Mouse (Mus musculus) CH12.LX (cell line): ENCODE data around the gene Ccdc15.

ENCODE experiments used
- CTCF ChIP-seq, 2 experiments: IDR thresholded peaks in 1 of 2; conservative IDR thresholded peaks in 1 of 2; 2 replicates each; pipeline ENCODE4 v1.5.1; 2011 to 2012; ENCODE audit warnings: low read depth in 2 of 2, low read length in 2 of 2, improper control_type of control experiment in 1 of 2, inconsistent platforms in 1 of 2, mild to moderate bottlenecking in 1 of 2, moderate library complexity in 1 of 2
- POLR2A ChIP-seq: IDR thresholded peaks from 2 replicates; pipeline ENCODE4 v1.6.1; 2011; ENCODE audit warnings: low read depth, mild to moderate bottlenecking, improper control_type of control experiment, low read length

GRCm38 (mm10) chr9:37371232-37371801 lies 23.1 kb upstream of the Ccdc15 start:
- TF ChIP-seq CTCF (conservative IDR thresholded peaks at IDR 0.05 in 1 of 2, IDR thresholded peaks at IDR 0.05 in 1 of 2; ENCODE audit: low read depth in 2 of 2, low read length in 2 of 2) (no peak), POLR2A (no peak)
